Mouse (Mus musculus) limb, embryonic 13.5 days (tissue): ENCODE measurements at regions not wholly inside any gene's neighbourhood (a gene's known extent, or its start where the extent isn't known, plus 50 kb on each side); places are given as distances from the start of the nearest gene placed in this dataset.

Experiments used
- ATAC-seq: fragments of 200-750 bp; cut with Nextera tagmentation; 2 replicates; pipeline ENCODE4 v1.8.0; 2017; ENCODE audit warnings: low read depth, moderate number of reproducible peaks, moderate TSS enrichment; ENCODE audit not compliant: low FRiP score
- H3K27ac ChIP-seq: fragments of 300-500 bp; sonication (generic); 2 replicates; pipeline ENCODE4 v1.5.1; 2015; ENCODE audit warnings: inconsistent platforms, mild to moderate bottlenecking, moderate library complexity
- H3K27me3 ChIP-seq: fragments of 300-500 bp; sonication (generic); 2 replicates; pipeline ENCODE4 v1.6.1; 2015; ENCODE audit warnings: mild to moderate bottlenecking, inconsistent platforms
- H3K36me3 ChIP-seq: fragments of 300-500 bp; sonication (generic); 2 replicates; pipeline ENCODE4 v1.6.1; 2015; ENCODE audit warnings: inconsistent platforms, mild to moderate bottlenecking, moderate library complexity
- H3K4me1 ChIP-seq: fragments of 300-500 bp; sonication (generic); 2 replicates; pipeline ENCODE4 v1.6.1; 2015; ENCODE audit warnings: inconsistent platforms
- H3K4me2 ChIP-seq: fragments of 300-500 bp; sonication (generic); replicated peaks from 2 replicates; pipeline ENCODE4 v1.6.1; 2015; ENCODE audit warnings: inconsistent platforms, mild to moderate bottlenecking, moderate library complexity
- H3K4me3 ChIP-seq: fragments of 300-500 bp; sonication (generic); 2 replicates; pipeline ENCODE4 v1.5.1; 2015; ENCODE audit warnings: moderate library complexity, mild to moderate bottlenecking, inconsistent platforms
- H3K9ac ChIP-seq: fragments of 300-500 bp; sonication (generic); 2 replicates; pipeline ENCODE4 v1.6.1; 2015; ENCODE audit warnings: mild to moderate bottlenecking, inconsistent platforms
- H3K9me3 ChIP-seq: fragments of 300-500 bp; sonication (generic); 2 replicates; pipeline ENCODE4 v1.6.1; 2016; ENCODE audit warnings: inconsistent platforms
- WGBS: fragments of 180-500 bp; shearing (Covaris S2); methylation state at CpG from one replicate; pipeline ENCODE4 v1.1.7; 2015; 5-methylcytosine and 5-hydroxymethylcytosine counted together

GRCm38 (mm10) chr4:83988314-83988713, 463.0 kb downstream of the Ccdc171 start:
- peak overlapping the region; percentile 34 for H3K4me2 ChIP-seq
- no peak overlapping the region for H3K9ac ChIP-seq
- no peak overlapping the region for H3K4me3 ChIP-seq
- no peaks in the 10 kb centered on the region for H3K9me3 ChIP-seq
- H3K27ac ChIP-seq: peak overlapping the region; percentile 78
- peak; percentile 71 for ATAC-seq
- no peaks in the 10 kb centered on the region for H3K27me3 ChIP-seq
- WGBS: 17% methylated on average over 5 of the region's 5 CpGs
- no peaks in the 10 kb centered on the region for H3K36me3 ChIP-seq
- peaks cover 60% of the 10 kb centered on the region for H3K4me1 ChIP-seq

- WGBS: 40% methylated on average over 13 of the region's 13 CpGs
- no peak overlapping the region; the same call in 1 of the 2 replicates for H3K9ac ChIP-seq
- H3K27ac ChIP-seq: peak overlapping the region; percentile 78
- no peaks in the 10 kb centered on the region for H3K9me3 ChIP-seq
- no peak overlapping the region for H3K4me3 ChIP-seq
- no peaks in the 10 kb centered on the region for H3K27me3 ChIP-seq
- no peaks in the 10 kb centered on the region for H3K36me3 ChIP-seq
- H3K4me2 ChIP-seq: no peak overlapping the region
- peaks cover 51% of the 10 kb centered on the region for H3K4me1 ChIP-seq
- ATAC-seq: peak; percentile 13; the same call in 1 of the 2 replicates
Measured at GRCm38 (mm10) chr4:83990126-83990989, 465.0 kb downstream of the Ccdc171 start.

GRCm38 (mm10) chr4:83991195-83991594, 465.9 kb downstream of the Ccdc171 start:
- no peak overlapping the region for H3K4me3 ChIP-seq
- H3K9ac ChIP-seq: no peak overlapping the region
- no peak overlapping the region for H3K4me2 ChIP-seq
- no peak for ATAC-seq
- no peaks in the 10 kb centered on the region for H3K27me3 ChIP-seq
- no peaks in the 10 kb centered on the region for H3K36me3 ChIP-seq
- no peaks in the 10 kb centered on the region for H3K9me3 ChIP-seq
- H3K27ac ChIP-seq: 0 out of 2 replicates have a peak overlapping the region, but pooled peaks have one; percentile 23
- WGBS: 24% methylated on average over 4 of the region's 4 CpGs
- H3K4me1 ChIP-seq: peaks cover 48% of the 10 kb centered on the region

- H3K4me2 ChIP-seq: no peak overlapping the region
- no peaks in the 10 kb centered on the region for H3K36me3 ChIP-seq
- H3K27me3 ChIP-seq: no peaks in the 10 kb centered on the region
- H3K4me1 ChIP-seq: peaks cover 29% of the 10 kb centered on the region
- 31% methylated on average over 4 of the region's 4 CpGs for WGBS
- H3K9me3 ChIP-seq: no peaks in the 10 kb centered on the region
- ATAC-seq: no peak
- H3K9ac ChIP-seq: no peak overlapping the region
- no peak overlapping the region for H3K4me3 ChIP-seq
- no peak overlapping the region for H3K27ac ChIP-seq
Measured at GRCm38 (mm10) chr4:83997079-83997478, 471.7 kb downstream of the Ccdc171 start.

GRCm38 (mm10) chr4:84001645-84002044, 476.3 kb downstream of the Ccdc171 start:
- 51% methylated on average over 7 of the region's 7 CpGs for WGBS
- Histone ChIP-seq H3K27me3 (no peaks in the 10 kb centered on the region), H3K9ac (no peak overlapping the region), H3K4me3 (no peak overlapping the region), H3K4me2 (no peak overlapping the region), H3K9me3 (no peaks in the 10 kb centered on the region), H3K4me1 (peaks cover 48% of the 10 kb centered on the region), H3K27ac (no peak overlapping the region), H3K36me3 (no peaks in the 10 kb centered on the region)
- no peak for ATAC-seq

- Histone ChIP-seq H3K9ac (no peak overlapping the region), H3K9me3 (0 out of 2 replicates have a peak, but pooled peaks cover 2% of the 10 kb centered on the region), H3K4me1 (peaks cover 38% of the 10 kb centered on the region), H3K4me2 (no peak overlapping the region), H3K36me3 (no peaks in the 10 kb centered on the region), H3K27me3 (no peaks in the 10 kb centered on the region), H3K27ac (peak overlapping the region; percentile 29; the same call in 1 of the 2 replicates), H3K4me3 (no peak overlapping the region)
- WGBS: 47% methylated on average over 7 of the region's 7 CpGs
- no peak for ATAC-seq
Measured at GRCm38 (mm10) chr4:84004055-84004778, 478.9 kb downstream of the Ccdc171 start.

- ATAC-seq: no peak
- WGBS: 55% methylated on average over 10 of the region's 10 CpGs
- no peak overlapping the region for H3K27ac ChIP-seq
- peaks cover 35% of the 10 kb centered on the region for H3K4me1 ChIP-seq
- H3K4me3 ChIP-seq: no peak overlapping the region
- H3K9me3 ChIP-seq: 0 out of 2 replicates have a peak, but pooled peaks cover 4% of the 10 kb centered on the region
- no peaks in the 10 kb centered on the region for H3K27me3 ChIP-seq
- H3K4me2 ChIP-seq: no peak overlapping the region
- no peaks in the 10 kb centered on the region for H3K36me3 ChIP-seq
- no peak overlapping the region for H3K9ac ChIP-seq
Measured at GRCm38 (mm10) chr4:84004786-84005382, 479.5 kb downstream of the Ccdc171 start.

GRCm38 (mm10) chr4:84011941-84012340, 486.6 kb downstream of the Ccdc171 start:
- Histone ChIP-seq H3K36me3 (no peaks in the 10 kb centered on the region), H3K4me2 (no peak overlapping the region), H3K9ac (no peak overlapping the region), H3K27me3 (0 out of 2 replicates have a peak, but pooled peaks cover 3% of the 10 kb centered on the region), H3K4me3 (no peak overlapping the region), H3K27ac (no peak overlapping the region), H3K4me1 (peaks cover 19% of the 10 kb centered on the region), H3K9me3 (0 out of 2 replicates have a peak, but pooled peaks cover 4% of the 10 kb centered on the region)
- WGBS: 73% methylated on average over 6 of the region's 6 CpGs
- no peak for ATAC-seq

- no peaks in the 10 kb centered on the region for H3K9me3 ChIP-seq
- WGBS: 79% methylated on average over 4 of the region's 4 CpGs
- peaks cover 51% of the 10 kb centered on the region for H3K4me1 ChIP-seq
- H3K36me3 ChIP-seq: no peaks in the 10 kb centered on the region
- H3K9ac ChIP-seq: no peak overlapping the region
- H3K27me3 ChIP-seq: 0 out of 2 replicates have a peak, but pooled peaks cover 3% of the 10 kb centered on the region
- H3K27ac ChIP-seq: no peak overlapping the region
- no peak overlapping the region for H3K4me2 ChIP-seq
- no peak for ATAC-seq
- no peak overlapping the region for H3K4me3 ChIP-seq
Measured at GRCm38 (mm10) chr4:84015139-84015538, 489.8 kb downstream of the Ccdc171 start.

GRCm38 (mm10) chr4:84015552-84016169, 490.3 kb downstream of the Ccdc171 start:
- Histone ChIP-seq H3K27ac (peak overlapping the region; percentile 48; the same call in 1 of the 2 replicates), H3K4me3 (no peak overlapping the region), H3K27me3 (0 out of 2 replicates have a peak, but pooled peaks cover 3% of the 10 kb centered on the region), H3K36me3 (no peaks in the 10 kb centered on the region), H3K9me3 (no peaks in the 10 kb centered on the region), H3K9ac (no peak overlapping the region), H3K4me2 (no peak overlapping the region), H3K4me1 (peaks cover 55% of the 10 kb centered on the region)
- peak; percentile 28 for ATAC-seq
- 54% methylated on average over 8 of the region's 8 CpGs for WGBS

- no peak overlapping the region for H3K4me3 ChIP-seq
- H3K27ac ChIP-seq: peak overlapping the region; percentile 71
- H3K9me3 ChIP-seq: no peaks in the 10 kb centered on the region
- WGBS: 42% methylated on average over 7 of the region's 7 CpGs
- H3K27me3 ChIP-seq: 0 out of 2 replicates have a peak, but pooled peaks cover 3% of the 10 kb centered on the region
- peaks cover 57% of the 10 kb centered on the region for H3K4me1 ChIP-seq
- no peak overlapping the region for H3K9ac ChIP-seq
- no peaks in the 10 kb centered on the region for H3K36me3 ChIP-seq
- H3K4me2 ChIP-seq: no peak overlapping the region
- ATAC-seq: peak; percentile 60
Measured at GRCm38 (mm10) chr4:84018135-84018534, 492.8 kb downstream of the Ccdc171 start.
